Mouse (Mus musculus): Measurements from ENCODE around the gene AC124502.3. TPM values are rescaled to one million over a fixed set of nuclear protein-coding genes. Genes with fewer than 3 reads are reported as not detected.

AC124502.3 gene
- polyA plus RNA-seq, 1 experiment from 2014 or later, result 1.2 TPM

Other genes with a start within 250 kb of the AC124502.3 start
- 132 and 140 TPM in 2 replicates for gene Rbm4, start 245.0 kb upstream of the AC124502.3 start, polyA plus RNA-seq (2014; fragmentation: Nextera tagmentation; extraction: Ambion mirVana)
- gene Gm21992, start 227.3 kb upstream of the AC124502.3 start, polyA plus RNA-seq (2014; fragmentation: Nextera tagmentation; extraction: Ambion mirVana), result 9.4 TPM in 2 replicates
- 69.1 and 79.5 TPM in 2 replicates for gene Rbm14, start 227.3 kb upstream of the AC124502.3 start, polyA plus RNA-seq (2014; fragmentation: Nextera tagmentation; extraction: Ambion mirVana)
- gene Ccs, start 199.6 kb upstream of the AC124502.3 start, polyA plus RNA-seq (2014; fragmentation: Nextera tagmentation; extraction: Ambion mirVana), result 34.3 and 40.1 TPM in 2 replicates
- gene Ccdc87, start 199.5 kb upstream of the AC124502.3 start, polyA plus RNA-seq (2014; fragmentation: Nextera tagmentation; extraction: Ambion mirVana), result 0.50 and 0.69 TPM in 2 replicates
- gene Ctsf, start 183.8 kb upstream of the AC124502.3 start, polyA plus RNA-seq (2014; fragmentation: Nextera tagmentation; extraction: Ambion mirVana), result 43.9 and 51.5 TPM in 2 replicates
- 0.78 and 0.88 TPM in 2 replicates for gene Actn3, start 161.0 kb upstream of the AC124502.3 start, polyA plus RNA-seq (2014; fragmentation: Nextera tagmentation; extraction: Ambion mirVana)
- gene Zdhhc24, start 160.2 kb upstream of the AC124502.3 start, polyA plus RNA-seq (2014; fragmentation: Nextera tagmentation; extraction: Ambion mirVana), result 11.4 and 12.9 TPM in 2 replicates
- gene Bbs1, start 132.3 kb upstream of the AC124502.3 start, polyA plus RNA-seq (2014; fragmentation: Nextera tagmentation; extraction: Ambion mirVana), result 9.0 and 14.5 TPM in 2 replicates
- 100.0 and 103 TPM in 2 replicates for gene Dpp3, start 110.6 kb upstream of the AC124502.3 start, polyA plus RNA-seq (2014; fragmentation: Nextera tagmentation; extraction: Ambion mirVana)
- 4.9 and 7.8 TPM in 2 replicates for gene Peli3, start 95.8 kb upstream of the AC124502.3 start, polyA plus RNA-seq (2014; fragmentation: Nextera tagmentation; extraction: Ambion mirVana)
- 145 and 148 TPM in 2 replicates for gene Mrpl11, start 76.7 kb upstream of the AC124502.3 start, polyA plus RNA-seq (2014; fragmentation: Nextera tagmentation; extraction: Ambion mirVana)
- 0.08 and 0.14 TPM in 2 replicates for gene Npas4, start 48.6 kb upstream of the AC124502.3 start, polyA plus RNA-seq (2014; fragmentation: Nextera tagmentation; extraction: Ambion mirVana)
- 7.4 and 8.0 TPM in 2 replicates for gene Slc29a2, start 15.0 kb upstream of the AC124502.3 start, polyA plus RNA-seq (2014; fragmentation: Nextera tagmentation; extraction: Ambion mirVana)
- gene B4gat1, start 65 bp upstream of the AC124502.3 start, polyA plus RNA-seq (2014; fragmentation: Nextera tagmentation; extraction: Ambion mirVana), result 45.4 and 55.1 TPM in 2 replicates
- gene Brms1, start 2.5 kb downstream of the AC124502.3 start, polyA plus RNA-seq (2014; fragmentation: Nextera tagmentation; extraction: Ambion mirVana), result 56.2 and 56.8 TPM in 2 replicates
- 1.3 and 1.4 TPM in 2 replicates for gene Rin1, start 11.6 kb downstream of the AC124502.3 start, polyA plus RNA-seq (2014; fragmentation: Nextera tagmentation; extraction: Ambion mirVana)
- 12.5 and 16.2 TPM in 2 replicates for gene Cd248, start 29.2 kb downstream of the AC124502.3 start, polyA plus RNA-seq (2014; fragmentation: Nextera tagmentation; extraction: Ambion mirVana)
- gene Tmem151a, start 46.6 kb downstream of the AC124502.3 start, polyA plus RNA-seq (2014; fragmentation: Nextera tagmentation; extraction: Ambion mirVana), result 5.4 and 7.5 TPM in 2 replicates
- gene Yif1a, start 49.6 kb downstream of the AC124502.3 start, polyA plus RNA-seq (2014; fragmentation: Nextera tagmentation; extraction: Ambion mirVana), result 71.6 and 95.5 TPM in 2 replicates
- gene Cnih2, start 59.6 kb downstream of the AC124502.3 start, polyA plus RNA-seq (2014; fragmentation: Nextera tagmentation; extraction: Ambion mirVana), result 350 and 370 TPM in 2 replicates
- 247 and 250 TPM in 2 replicates for gene Rab1b, start 68.2 kb downstream of the AC124502.3 start, polyA plus RNA-seq (2014; fragmentation: Nextera tagmentation; extraction: Ambion mirVana)
- gene Klc2, start 79.7 kb downstream of the AC124502.3 start, polyA plus RNA-seq (2014; fragmentation: Nextera tagmentation; extraction: Ambion mirVana), result 26.2 and 41.1 TPM in 2 replicates
- gene Pacs1, start 234.2 kb downstream of the AC124502.3 start, polyA plus RNA-seq (2014; fragmentation: Nextera tagmentation; extraction: Ambion mirVana), result 25.0 and 29.4 TPM in 2 replicates

Data from forebrain, embryonic 14.5 days (tissue).